Mouse (Mus musculus): Measurements from ENCODE around the gene Gca. TPM values are rescaled to one million over a fixed set of nuclear protein-coding genes. Genes with fewer than 3 reads are reported as not detected.
"Not testable (repeated sequence)": the region's sequence is repeated elsewhere in the genome, so short reads cannot be mapped to it uniquely, and the experiment has no call there.

Gene Gca
- polyA plus RNA-seq, 1 experiment from 2014 or later, result 2.2 TPM

DNA sequence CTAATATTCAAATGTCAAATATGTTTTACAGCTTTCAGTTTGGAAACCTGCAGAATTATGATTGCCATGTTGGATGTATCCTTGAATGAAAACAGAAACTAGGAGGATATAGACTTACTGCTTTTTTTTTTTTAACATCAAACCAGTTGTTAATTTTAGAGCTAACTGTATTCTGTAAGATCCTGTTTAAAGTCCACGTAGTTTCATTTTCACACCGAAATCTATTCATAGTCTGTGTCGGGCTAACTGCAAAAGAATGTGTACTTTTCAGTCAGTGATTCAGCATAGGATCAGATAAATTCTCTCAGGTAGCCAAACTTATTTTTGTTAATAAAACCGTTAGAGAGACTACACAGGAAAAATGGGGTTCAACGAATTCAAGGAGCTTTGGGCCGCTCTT, 21.8 kb downstream of the Gca start:
- Histone ChIP-seq H3K9ac (ENCODE audit: low read length) (no peak overlapping the region), H3K27ac (ENCODE audit: low read depth, low read length) (no peak overlapping the region), H3K27me3 (ENCODE audit: control insufficient read depth, insufficient read depth, low read length) (no peaks in the 10 kb centered on the region), H3K36me3 (ENCODE audit: control insufficient read depth, insufficient read depth, low read length) (no peaks in the 10 kb centered on the region), H3K4me2 (no peak overlapping the region), H3K4me3 (ENCODE audit: low read depth, low read length) (no peak overlapping the region), H3K9me3 (ENCODE audit: control insufficient read depth, low read length) (no peaks in the 10 kb centered on the region), H3K4me1 (ENCODE audit: control insufficient read depth, insufficient read depth, low read length) (no peaks in the 10 kb centered on the region)
- DNase-seq (ENCODE audit: low spot score, missing footprints), result no peak
- WGBS, result 86% methylated on average over 6 of the region's 6 CpGs
- no peak for ATAC-seq (ENCODE audit: low FRiP score)

DNA sequence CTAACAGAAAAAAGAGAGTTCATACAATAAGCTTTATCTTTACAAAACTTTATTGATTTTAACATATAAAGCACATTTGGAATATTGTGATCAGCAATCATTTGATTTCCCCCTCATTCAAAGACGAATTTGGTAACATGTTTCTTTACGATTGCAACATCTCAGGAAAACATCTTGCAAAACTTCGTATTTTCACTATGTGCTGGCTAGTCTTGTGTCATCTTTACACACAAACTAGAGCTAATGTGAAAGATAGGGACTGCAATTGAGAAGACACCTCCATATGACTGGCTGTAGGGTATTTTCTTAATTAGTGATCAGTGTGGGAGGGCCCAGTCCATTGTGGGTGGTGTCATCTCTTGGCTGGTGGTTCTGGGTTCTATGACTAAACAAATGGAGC, 42.2 kb downstream of the Gca start:
- H3K9ac ChIP-seq (ENCODE audit: low read length), result no peak overlapping the region
- H3K27me3 ChIP-seq (ENCODE audit: control insufficient read depth, insufficient read depth, low read length), result no peaks in the 10 kb centered on the region
- H3K4me3 ChIP-seq (ENCODE audit: low read depth, low read length), result no peak overlapping the region
- 89% methylated on average over 3 of the region's 3 CpGs for WGBS
- H3K36me3 ChIP-seq (ENCODE audit: control insufficient read depth, insufficient read depth, low read length), result no peaks in the 10 kb centered on the region
- ATAC-seq (ENCODE audit: low FRiP score) (no peak), DNase-seq (ENCODE audit: low spot score, missing footprints) (no peak)
- no peak overlapping the region for H3K27ac ChIP-seq (ENCODE audit: low read depth, low read length)
- H3K4me2 ChIP-seq, result no peak overlapping the region
- no peaks in the 10 kb centered on the region for H3K4me1 ChIP-seq (ENCODE audit: control insufficient read depth, insufficient read depth, low read length)
- no peaks in the 10 kb centered on the region for H3K9me3 ChIP-seq (ENCODE audit: control insufficient read depth, low read length)

DNA sequence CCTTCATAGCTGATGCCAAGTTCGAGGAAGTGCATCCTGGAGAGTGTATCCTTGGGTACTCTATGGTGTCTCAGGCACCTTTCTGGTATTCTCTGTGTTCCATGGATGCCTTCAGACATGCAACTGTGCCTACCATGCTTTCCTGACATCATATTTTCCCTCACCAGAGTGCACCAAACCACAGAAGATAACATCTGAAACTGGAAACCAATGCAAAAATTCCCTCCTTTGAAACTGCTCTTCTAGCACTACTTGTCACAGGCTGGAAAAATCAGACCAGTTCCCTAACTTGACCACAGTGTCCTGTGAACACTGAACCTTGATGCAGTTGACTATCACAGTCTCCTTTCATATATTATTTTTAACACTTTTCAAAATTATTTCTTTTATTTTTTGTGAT, 45.5 kb downstream of the Gca start:
- Histone ChIP-seq H3K36me3 (ENCODE audit: control insufficient read depth, insufficient read depth, low read length) (no peaks in the 10 kb centered on the region), H3K9ac (ENCODE audit: low read length) (no peak overlapping the region), H3K4me1 (ENCODE audit: control insufficient read depth, insufficient read depth, low read length) (no peaks in the 10 kb centered on the region), H3K27me3 (ENCODE audit: control insufficient read depth, insufficient read depth, low read length) (no peaks in the 10 kb centered on the region), H3K4me2 (no peak overlapping the region), H3K9me3 (ENCODE audit: control insufficient read depth, low read length) (no peaks in the 10 kb centered on the region), H3K27ac (ENCODE audit: low read depth, low read length) (no peak overlapping the region), H3K4me3 (ENCODE audit: low read depth, low read length) (no peak overlapping the region)
- WGBS, result 81% methylated on average over 1 of the region's 1 CpGs
- ATAC-seq (ENCODE audit: low FRiP score), result no peak
- no peak for DNase-seq (ENCODE audit: low spot score, missing footprints)

DNA sequence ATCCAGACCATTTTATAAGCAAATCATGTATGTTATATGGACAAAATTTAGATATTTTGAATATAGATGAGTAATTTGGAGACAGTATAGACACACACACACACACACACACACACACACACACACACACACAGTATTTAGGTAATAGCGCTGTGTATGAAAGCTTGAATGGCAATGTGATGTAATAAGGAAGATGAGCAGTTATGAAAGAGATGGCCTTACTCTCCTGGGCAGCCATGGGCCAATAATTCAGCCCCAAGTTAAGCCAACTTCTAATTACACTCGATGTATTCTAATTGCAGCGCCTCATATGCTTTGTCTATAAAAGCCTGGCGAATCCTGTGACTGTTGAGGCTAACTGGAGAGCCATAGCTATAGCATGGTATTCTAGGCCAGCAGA, 50.3 kb downstream of the Gca start:
- DNase-seq (ENCODE audit: low spot score, missing footprints); H3K4me2 ChIP-seq; H3K27me3 ChIP-seq (ENCODE audit: control insufficient read depth, insufficient read depth, low read length); H3K4me1 ChIP-seq (ENCODE audit: control insufficient read depth, insufficient read depth, low read length); H3K4me3 ChIP-seq (ENCODE audit: low read depth, low read length); H3K36me3 ChIP-seq (ENCODE audit: control insufficient read depth, insufficient read depth, low read length); H3K27ac ChIP-seq (ENCODE audit: low read depth, low read length); H3K9ac ChIP-seq (ENCODE audit: low read length); H3K9me3 ChIP-seq (ENCODE audit: control insufficient read depth, low read length); ATAC-seq (ENCODE audit: low FRiP score): not testable (repeated sequence)
- 91% methylated on average over 4 of the region's 4 CpGs for WGBS

DNA sequence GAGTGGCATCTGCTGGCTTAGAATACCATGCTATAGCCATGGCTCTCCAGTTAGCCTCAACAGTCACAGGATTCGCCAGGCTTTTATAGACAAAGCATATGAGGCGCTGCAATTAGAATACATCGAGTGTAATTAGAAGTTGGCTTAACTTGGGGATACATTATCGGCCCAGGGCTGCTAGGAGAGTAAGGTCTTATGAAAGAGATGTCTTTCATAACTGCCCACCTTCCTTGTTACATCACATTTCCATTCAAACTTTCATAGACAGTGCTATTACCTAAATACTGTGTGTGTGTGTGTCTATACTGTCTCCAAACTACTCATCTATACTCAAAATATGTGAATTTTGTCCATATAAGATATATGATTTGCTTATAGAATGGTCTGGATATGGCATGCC, 51.2 kb downstream of the Gca start:
- no peaks in the 10 kb centered on the region for H3K4me1 ChIP-seq (ENCODE audit: control insufficient read depth, insufficient read depth, low read length)
- no peaks in the 10 kb centered on the region for H3K36me3 ChIP-seq (ENCODE audit: control insufficient read depth, insufficient read depth, low read length)
- no peak overlapping the region for H3K27ac ChIP-seq (ENCODE audit: low read depth, low read length)
- no peaks in the 10 kb centered on the region for H3K27me3 ChIP-seq (ENCODE audit: control insufficient read depth, insufficient read depth, low read length)
- H3K9ac ChIP-seq (ENCODE audit: low read length), result no peak overlapping the region
- no peaks in the 10 kb centered on the region for H3K9me3 ChIP-seq (ENCODE audit: control insufficient read depth, low read length)
- DNase-seq (ENCODE audit: low spot score, missing footprints) (no peak), ATAC-seq (ENCODE audit: low FRiP score) (no peak)
- WGBS, result 90% methylated on average over 4 of the region's 4 CpGs
- H3K4me2 ChIP-seq, result no peak overlapping the region
- no peak overlapping the region for H3K4me3 ChIP-seq (ENCODE audit: low read depth, low read length)

DNA sequence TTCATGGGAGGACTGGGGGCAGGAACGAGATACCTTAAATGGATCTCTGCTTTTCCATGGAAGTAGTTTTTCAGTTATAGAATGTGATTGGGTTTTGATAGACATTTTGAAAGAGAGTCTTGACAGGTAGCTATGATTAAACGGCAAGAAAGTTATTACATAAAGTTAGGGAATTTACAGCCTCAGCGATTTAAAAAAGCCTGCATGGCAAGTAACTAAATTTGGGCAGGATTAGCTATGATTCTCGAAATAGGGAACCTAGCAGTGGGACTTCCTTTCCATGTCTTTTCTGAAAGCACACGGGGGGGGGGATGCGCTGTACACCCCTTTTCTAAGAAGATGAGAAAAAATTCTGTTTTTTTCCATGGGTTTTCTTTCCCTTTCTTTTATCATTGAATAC, 53.2 kb downstream of the Gca start:
- H3K4me1 ChIP-seq (ENCODE audit: control insufficient read depth, insufficient read depth, low read length), result no peaks in the 10 kb centered on the region
- H3K4me3 ChIP-seq (ENCODE audit: low read depth, low read length), result no peak overlapping the region
- ATAC-seq (ENCODE audit: low FRiP score) (no peak), DNase-seq (ENCODE audit: low spot score, missing footprints) (no peak)
- no peaks in the 10 kb centered on the region for H3K27me3 ChIP-seq (ENCODE audit: control insufficient read depth, insufficient read depth, low read length)
- H3K4me2 ChIP-seq, result no peak overlapping the region
- H3K9me3 ChIP-seq (ENCODE audit: control insufficient read depth, low read length), result no peaks in the 10 kb centered on the region
- no peak overlapping the region for H3K27ac ChIP-seq (ENCODE audit: low read depth, low read length)
- H3K36me3 ChIP-seq (ENCODE audit: control insufficient read depth, insufficient read depth, low read length), result no peaks in the 10 kb centered on the region
- WGBS, result 92% methylated on average over 6 of the region's 6 CpGs
- no peak overlapping the region for H3K9ac ChIP-seq (ENCODE audit: low read length)

DNA sequence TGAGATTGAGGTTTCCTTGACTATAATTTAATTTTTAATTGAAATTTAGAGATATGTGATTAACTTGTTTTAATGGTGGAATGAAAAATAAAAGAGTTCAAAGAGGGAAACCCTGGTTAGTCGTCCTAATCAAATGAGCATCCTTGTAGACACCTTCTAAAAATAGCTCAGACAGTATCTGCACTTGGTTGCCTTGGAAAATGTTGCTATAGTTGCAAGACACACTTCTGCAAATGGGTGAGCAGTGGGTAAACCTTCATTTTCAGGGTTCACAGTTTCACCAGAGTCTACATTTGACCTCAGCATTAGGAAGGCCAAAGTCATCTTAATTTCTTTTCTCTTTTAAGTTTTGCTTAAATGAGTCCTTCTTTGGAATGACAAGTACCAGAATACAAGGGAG, 54.3 kb downstream of the Gca start:
- H3K4me1 ChIP-seq (ENCODE audit: control insufficient read depth, insufficient read depth, low read length), result no peaks in the 10 kb centered on the region
- ATAC-seq (ENCODE audit: low FRiP score) (no peak), DNase-seq (ENCODE audit: low spot score, missing footprints) (no peak)
- H3K9me3 ChIP-seq (ENCODE audit: control insufficient read depth, low read length), result no peaks in the 10 kb centered on the region
- H3K9ac ChIP-seq (ENCODE audit: low read length), result no peak overlapping the region
- H3K36me3 ChIP-seq (ENCODE audit: control insufficient read depth, insufficient read depth, low read length), result no peaks in the 10 kb centered on the region
- no peak overlapping the region for H3K4me2 ChIP-seq
- H3K27ac ChIP-seq (ENCODE audit: low read depth, low read length), result no peak overlapping the region
- no peaks in the 10 kb centered on the region for H3K27me3 ChIP-seq (ENCODE audit: control insufficient read depth, insufficient read depth, low read length)
- no peak overlapping the region for H3K4me3 ChIP-seq (ENCODE audit: low read depth, low read length)
- 53% methylated on average over 1 of the region's 1 CpGs for WGBS

DNA sequence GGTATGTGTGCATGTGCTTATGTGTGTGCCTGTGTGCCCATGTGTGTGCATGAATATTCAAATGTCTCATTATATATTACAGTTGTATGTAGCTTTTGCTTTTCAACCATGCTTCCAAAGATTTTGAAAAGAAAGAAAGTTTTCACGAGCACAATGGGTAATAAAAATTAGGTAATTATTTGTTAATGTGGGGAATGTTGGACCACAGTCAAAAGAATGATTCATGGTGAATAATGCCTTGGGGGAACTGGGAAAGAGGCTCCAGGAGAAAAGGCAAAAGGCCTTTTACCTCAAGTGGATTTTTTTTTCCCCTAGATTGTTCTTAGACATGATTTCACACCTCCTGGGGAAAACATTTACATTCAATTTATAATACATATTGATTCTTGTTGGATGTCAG, 61.9 kb downstream of the Gca start:
- H3K27me3 ChIP-seq (ENCODE audit: control insufficient read depth, insufficient read depth, low read length), result no peaks in the 10 kb centered on the region
- H3K9me3 ChIP-seq (ENCODE audit: control insufficient read depth, low read length), result no peaks in the 10 kb centered on the region
- no peak overlapping the region for H3K4me2 ChIP-seq
- no peaks in the 10 kb centered on the region for H3K4me1 ChIP-seq (ENCODE audit: control insufficient read depth, insufficient read depth, low read length)
- H3K36me3 ChIP-seq (ENCODE audit: control insufficient read depth, insufficient read depth, low read length), result no peaks in the 10 kb centered on the region
- no peak overlapping the region for H3K4me3 ChIP-seq (ENCODE audit: low read depth, low read length)
- H3K27ac ChIP-seq (ENCODE audit: low read depth, low read length), result no peak overlapping the region
- 71% methylated on average over 1 of the region's 1 CpGs for WGBS
- DNase-seq (ENCODE audit: low spot score, missing footprints) (no peak), ATAC-seq (ENCODE audit: low FRiP score) (no peak)
- H3K9ac ChIP-seq (ENCODE audit: low read length), result no peak overlapping the region

DNA sequence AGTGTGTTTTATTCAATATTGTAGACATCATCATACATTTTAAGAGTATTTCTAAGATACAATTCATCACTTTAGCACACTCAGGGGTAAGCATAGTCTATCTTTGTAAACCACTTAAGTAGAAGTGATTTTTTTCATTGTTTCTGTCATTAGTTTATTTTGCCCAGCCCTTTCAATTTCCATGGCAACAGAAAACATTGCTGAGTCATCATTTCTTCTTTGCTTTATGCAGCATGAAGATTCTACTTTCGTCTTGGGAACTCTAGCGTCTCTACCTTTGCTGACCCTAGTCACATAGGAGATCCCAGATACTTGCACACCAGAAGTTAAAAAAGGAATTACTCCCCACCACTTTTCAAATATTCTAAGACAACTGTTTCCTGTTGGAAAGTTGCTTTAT, 63.6 kb downstream of the Gca start:
- H3K36me3 ChIP-seq (ENCODE audit: control insufficient read depth, insufficient read depth, low read length), result no peaks in the 10 kb centered on the region
- H3K4me2 ChIP-seq, result no peak overlapping the region
- no peaks in the 10 kb centered on the region for H3K27me3 ChIP-seq (ENCODE audit: control insufficient read depth, insufficient read depth, low read length)
- H3K4me3 ChIP-seq (ENCODE audit: low read depth, low read length), result no peak overlapping the region
- H3K4me1 ChIP-seq (ENCODE audit: control insufficient read depth, insufficient read depth, low read length), result no peaks in the 10 kb centered on the region
- H3K27ac ChIP-seq (ENCODE audit: low read depth, low read length), result no peak overlapping the region
- 90% methylated on average over 2 of the region's 2 CpGs for WGBS
- DNase-seq (ENCODE audit: low spot score, missing footprints) (no peak), ATAC-seq (ENCODE audit: low FRiP score) (no peak)
- no peak overlapping the region for H3K9ac ChIP-seq (ENCODE audit: low read length)
- H3K9me3 ChIP-seq (ENCODE audit: control insufficient read depth, low read length), result no peaks in the 10 kb centered on the region

DNA sequence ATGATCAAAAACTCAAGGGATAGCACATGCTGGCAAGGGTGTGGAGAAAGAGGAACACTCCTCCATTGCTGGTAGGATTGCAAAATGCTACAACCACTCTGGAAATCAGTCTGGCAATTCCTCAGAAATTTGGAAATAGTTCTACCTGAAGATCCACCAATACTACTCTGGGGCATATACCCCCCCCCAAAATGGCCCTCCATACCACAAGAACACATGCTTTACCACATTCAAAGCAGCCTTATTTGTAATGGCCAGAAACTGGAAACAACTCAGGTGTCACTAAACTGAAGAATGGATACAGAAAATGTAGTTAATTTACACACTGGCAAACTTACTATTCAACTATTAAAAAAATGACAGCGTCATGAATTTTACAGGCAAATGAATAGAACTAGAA, 66.6 kb downstream of the Gca start:
- Histone ChIP-seq H3K4me2 (no peak overlapping the region), H3K9me3 (ENCODE audit: control insufficient read depth, low read length) (no peaks in the 10 kb centered on the region), H3K4me1 (ENCODE audit: control insufficient read depth, insufficient read depth, low read length) (no peaks in the 10 kb centered on the region), H3K36me3 (ENCODE audit: control insufficient read depth, insufficient read depth, low read length) (no peaks in the 10 kb centered on the region), H3K27ac (ENCODE audit: low read depth, low read length) (no peak overlapping the region), H3K4me3 (ENCODE audit: low read depth, low read length) (no peak overlapping the region), H3K9ac (ENCODE audit: low read length) (no peak overlapping the region), H3K27me3 (ENCODE audit: control insufficient read depth, insufficient read depth, low read length) (no peaks in the 10 kb centered on the region)
- 83% methylated on average over 1 of the region's 1 CpGs for WGBS
- DNase-seq (ENCODE audit: low spot score, missing footprints), result no peak
- ATAC-seq (ENCODE audit: low FRiP score), result no peak

Data from midbrain, embryonic 11.5 days (tissue).